In the genomic region with DNA sequence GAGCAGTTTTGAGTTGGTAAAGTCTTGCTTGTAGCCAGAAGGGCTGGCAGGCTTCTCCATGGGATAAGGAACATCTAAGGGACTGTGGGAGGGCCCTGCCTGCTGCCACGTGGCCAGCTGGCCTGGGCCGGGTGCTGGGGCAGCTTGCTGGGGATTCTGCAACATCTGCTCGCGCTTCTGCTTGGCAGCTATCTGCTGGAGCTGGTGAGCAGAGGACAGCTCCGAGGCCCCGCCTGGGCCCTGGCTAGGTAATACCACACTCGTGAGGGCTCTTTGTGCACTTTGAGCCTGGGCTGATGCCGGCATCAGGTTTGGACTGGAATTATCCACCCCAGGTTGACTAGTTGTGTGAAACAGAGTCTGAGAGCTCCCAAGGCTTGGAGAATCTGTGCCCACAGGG, we compare ENCODE assay signal across 16 mouse cellular contexts. TPM values are rescaled to one million over a fixed set of nuclear protein-coding genes. Genes with fewer than 3 reads are reported as not detected.
DNase-seq lines count a peak whose midpoint lies in the region; ATAC-seq and TF ChIP-seq lines count a peak whose summit lies in the region.
"Had no signal": no experiment of that assay in that cellular context is flagged by ENCODE, and none has a peak within 500 bp of the region (broad histone marks: within the 10 kb centered on the region; RNA-seq: fewer than 3 reads in every experiment).

No protein-coding gene starts in this region.

- WGBS in hindbrain, postnatal 0 days, result 71% methylated on average over 8 of the region's 8 CpGs
- 90% methylated on average over 8 of the region's 8 CpGs for WGBS in hindbrain, embryonic 14.5 days
- 84% methylated on average over 8 of the region's 8 CpGs for WGBS in intestine, embryonic 16.5 days

- peaks cover 41% of the 10 kb centered on the region for H3K36me3 ChIP-seq in hindbrain, postnatal 0 days (ENCODE audit: insufficient read depth, low read length)
- peaks cover 58% of the 10 kb centered on the region for H3K36me3 ChIP-seq in hindbrain, embryonic 14.5 days (replicated peaks; ENCODE audit: control insufficient read depth, insufficient read depth)
- peaks cover 25% of the 10 kb centered on the region for H3K36me3 ChIP-seq in intestine, embryonic 16.5 days (ENCODE audit: control insufficient read depth, insufficient read depth, low read length)

- no peak overlapping the region for H3K4me3 ChIP-seq in hindbrain, postnatal 0 days (ENCODE audit: low read length)
- H3K4me3 ChIP-seq in hindbrain, embryonic 14.5 days (replicated peaks; ENCODE audit: low read length), result no peak overlapping the region
- H3K4me3 ChIP-seq in intestine, embryonic 16.5 days (ENCODE audit: low read length), result no peak overlapping the region
- H3K4me3 ChIP-seq: embryonic facial prominence, embryonic 12.5 days; limb, embryonic 13.5 days; stomach, embryonic 15.5 days had no signal

- DNase-seq in hindbrain, postnatal 0 days (ENCODE audit: low spot score), result no peak
- DNase-seq in hindbrain, embryonic 14.5 days (ENCODE audit: low spot score), result no peak
- peak; percentile 83 for DNase-seq in adipocyte (ENCODE audit: low spot score)
- peak; percentile 85 to 94 for DNase-seq in kidney, postnatal 36 days
- DNase-seq in thymus, postnatal 25 days, result no peak
- no peak for DNase-seq in urinary bladder, adult 18-20 months (ENCODE audit: low spot score in 2 of 2)
- DNase-seq in spleen, postnatal 36 days (ENCODE audit: low spot score in 2 of 2), result no peak
- DNase-seq: cerebellum, adult 2 months; right cerebral cortex, postnatal 25 days; thymus, postnatal 4 days had no signal

- H3K4me2 ChIP-seq in hindbrain, postnatal 0 days (ENCODE audit: low read depth, low read length), result no peak overlapping the region
- no peak overlapping the region for H3K4me2 ChIP-seq in hindbrain, embryonic 14.5 days (replicated peaks)
- no peak overlapping the region for H3K4me2 ChIP-seq in intestine, embryonic 16.5 days (ENCODE audit: low read depth, low read length)
- H3K4me2 ChIP-seq: embryonic facial prominence, embryonic 12.5 days; limb, embryonic 13.5 days; stomach, embryonic 15.5 days had no signal

- TF ChIP-seq CTCF in hindbrain, postnatal 0 days (IDR thresholded peaks at IDR 0.05; ENCODE audit: low read depth), result no peak

- no peaks in the 10 kb centered on the region for H3K27me3 ChIP-seq in hindbrain, postnatal 0 days (ENCODE audit: insufficient read depth, low read length)
- no peaks in the 10 kb centered on the region for H3K27me3 ChIP-seq in hindbrain, embryonic 14.5 days (ENCODE audit: control insufficient read depth, insufficient read depth, low read length)
- no peaks in the 10 kb centered on the region for H3K27me3 ChIP-seq in intestine, embryonic 16.5 days (replicated peaks; ENCODE audit: control insufficient read depth, insufficient read depth, low read length)
- H3K27me3 ChIP-seq: embryonic facial prominence, embryonic 12.5 days; limb, embryonic 13.5 days; Patski; stomach, embryonic 15.5 days had no signal

- peak; percentile 45; the same call in 1 of the 2 replicates for ATAC-seq in hindbrain, postnatal 0 days
- no peak for ATAC-seq in hindbrain, embryonic 14.5 days (ENCODE audit: low FRiP score)
- peak; percentile 56; the same call in 1 of the 2 replicates for ATAC-seq in intestine, embryonic 16.5 days
- ATAC-seq: Patski had no signal

- no peak overlapping the region for H3K9ac ChIP-seq in hindbrain, postnatal 0 days (replicated peaks; ENCODE audit: low read length)
- no peak overlapping the region for H3K9ac ChIP-seq in hindbrain, embryonic 14.5 days
- H3K9ac ChIP-seq in intestine, embryonic 16.5 days (ENCODE audit: low read depth, low read length), result no peak overlapping the region
- H3K9ac ChIP-seq: embryonic facial prominence, embryonic 12.5 days; limb, embryonic 13.5 days; stomach, embryonic 15.5 days had no signal

- no peak overlapping the region for H3K27ac ChIP-seq in hindbrain, postnatal 0 days
- no peak overlapping the region for H3K27ac ChIP-seq in hindbrain, embryonic 14.5 days
- H3K27ac ChIP-seq in intestine, embryonic 16.5 days (ENCODE audit: low read length), result no peak overlapping the region
- H3K27ac ChIP-seq: embryonic facial prominence, embryonic 12.5 days; limb, embryonic 13.5 days; macrophage; stomach, embryonic 15.5 days had no signal

- H3K9me3 ChIP-seq in hindbrain, postnatal 0 days (ENCODE audit: low read length), result no peaks in the 10 kb centered on the region
- no peaks in the 10 kb centered on the region for H3K9me3 ChIP-seq in hindbrain, embryonic 14.5 days (ENCODE audit: control insufficient read depth, low read length)
- H3K9me3 ChIP-seq in intestine, embryonic 16.5 days (ENCODE audit: control insufficient read depth, low read length), result no peaks in the 10 kb centered on the region
- H3K9me3 ChIP-seq: embryonic facial prominence, embryonic 12.5 days; limb, embryonic 13.5 days; stomach, embryonic 15.5 days had no signal

- H3K4me1 ChIP-seq in hindbrain, postnatal 0 days (ENCODE audit: insufficient read depth, low read length), result no peaks in the 10 kb centered on the region
- no peaks in the 10 kb centered on the region for H3K4me1 ChIP-seq in hindbrain, embryonic 14.5 days (replicated peaks; ENCODE audit: control insufficient read depth, insufficient read depth, low read length)
- no peaks in the 10 kb centered on the region for H3K4me1 ChIP-seq in intestine, embryonic 16.5 days (ENCODE audit: control insufficient read depth, insufficient read depth, low read length)
- H3K4me1 ChIP-seq: embryonic facial prominence, embryonic 12.5 days; limb, embryonic 13.5 days; stomach, embryonic 15.5 days had no signal

RNA-seq across cellular contexts. Expression of gene Maml1, which starts 26.2 kb away (rescaled TPM):
- total RNA-seq in hindbrain, postnatal 0 days (2014; rRNA removed), result 11.6 and 13.9 TPM in 2 replicates
- polyA plus RNA-seq in hindbrain, postnatal 0 days (2015; fragmentation: Nextera tagmentation; extraction: Ambion mirVana), result 1.6 and 1.8 TPM in 2 replicates
- polyA plus RNA-seq in hindbrain, embryonic 14.5 days (2014; fragmentation: Nextera tagmentation; extraction: Ambion mirVana), result 4.4 and 4.6 TPM in 2 replicates
- polyA plus RNA-seq in intestine, embryonic 16.5 days (2015; fragmentation: Nextera tagmentation; extraction: Ambion mirVana), result 2.9 and 3.0 TPM in 2 replicates

RNA-seq across cellular contexts. Expression of gene Ltc4s, which starts 27.5 kb away (rescaled TPM):
- 4.0 and 6.8 TPM in 2 replicates for total RNA-seq in hindbrain, postnatal 0 days (2014; rRNA removed)
- polyA plus RNA-seq in hindbrain, postnatal 0 days (2015; fragmentation: Nextera tagmentation; extraction: Ambion mirVana), result 5.9 and 7.1 TPM in 2 replicates
- polyA plus RNA-seq in hindbrain, embryonic 14.5 days (2014; fragmentation: Nextera tagmentation; extraction: Ambion mirVana), result 1.6 and 4.5 TPM in 2 replicates
- 4.3 and 5.1 TPM in 2 replicates for polyA plus RNA-seq in intestine, embryonic 16.5 days (2015; fragmentation: Nextera tagmentation; extraction: Ambion mirVana)
- polyA plus RNA-seq: Patski had no signal

RNA-seq across cellular contexts. Expression of gene Mgat4b, which starts 55.2 kb away (rescaled TPM):
- 108 and 134 TPM in 2 replicates for total RNA-seq in hindbrain, postnatal 0 days (2014; rRNA removed)
- 67.8 and 74.6 TPM in 2 replicates for polyA plus RNA-seq in hindbrain, postnatal 0 days (2015; fragmentation: Nextera tagmentation; extraction: Ambion mirVana)
- 55.7 and 56.0 TPM in 2 replicates for polyA plus RNA-seq in hindbrain, embryonic 14.5 days (2014; fragmentation: Nextera tagmentation; extraction: Ambion mirVana)
- 7.6 and 8.2 TPM in 2 replicates for polyA plus RNA-seq in intestine, embryonic 16.5 days (2015; fragmentation: Nextera tagmentation; extraction: Ambion mirVana)

RNA-seq across cellular contexts. Expression of gene Sqstm1, which starts 55.3 kb away (rescaled TPM):
- 289 and 299 TPM in 2 replicates for total RNA-seq in hindbrain, postnatal 0 days (2014; rRNA removed)
- polyA plus RNA-seq in hindbrain, postnatal 0 days (2015; fragmentation: Nextera tagmentation; extraction: Ambion mirVana), result 412 and 450 TPM in 2 replicates
- 365 and 385 TPM in 2 replicates for polyA plus RNA-seq in hindbrain, embryonic 14.5 days (2014; fragmentation: Nextera tagmentation; extraction: Ambion mirVana)
- polyA plus RNA-seq in intestine, embryonic 16.5 days (2015; fragmentation: Nextera tagmentation; extraction: Ambion mirVana), result 193 and 196 TPM in 2 replicates

RNA-seq across cellular contexts. Expression of gene Canx, which starts 59.5 kb away (rescaled TPM):
- 174 and 197 TPM in 2 replicates for total RNA-seq in hindbrain, postnatal 0 days (2014; rRNA removed)
- 254 and 259 TPM in 2 replicates for polyA plus RNA-seq in hindbrain, postnatal 0 days (2015; fragmentation: Nextera tagmentation; extraction: Ambion mirVana)
- polyA plus RNA-seq in hindbrain, embryonic 14.5 days (2014; fragmentation: Nextera tagmentation; extraction: Ambion mirVana), result 239 and 252 TPM in 2 replicates
- polyA plus RNA-seq in intestine, embryonic 16.5 days (2015; fragmentation: Nextera tagmentation; extraction: Ambion mirVana), result 347 and 362 TPM in 2 replicates

Comparison
In these comparisons a context has a peak if more than half of its experiments do, and no peak if none do; other contexts are left out.
1. DNase-seq: peak in adipocyte (single experiment) and kidney, postnatal 36 days (2 of 2); none in hindbrain, postnatal 0 days (single experiment), hindbrain, embryonic 14.5 days (single experiment), thymus, postnatal 25 days (single experiment), urinary bladder, adult 18-20 months (0 of 2) and spleen, postnatal 36 days (0 of 2).